Mouse (Mus musculus) monocyte, adult 2 months (primary cell): ENCODE results near the gene Ciapin1.

Experiments
- DNase-seq, 2 experiments: peaks; one replicate each; pipeline ENCODE4 v3.0.0; 2022; ENCODE audit warnings: low spot score in 2 of 2, low read depth in 1 of 2

Ciapin1 gene

GRCm38 (mm10) chr8:94781155-94781837 is 56.9 kb downstream of the Ciapin1 start:
- no peak for DNase-seq

DNA sequence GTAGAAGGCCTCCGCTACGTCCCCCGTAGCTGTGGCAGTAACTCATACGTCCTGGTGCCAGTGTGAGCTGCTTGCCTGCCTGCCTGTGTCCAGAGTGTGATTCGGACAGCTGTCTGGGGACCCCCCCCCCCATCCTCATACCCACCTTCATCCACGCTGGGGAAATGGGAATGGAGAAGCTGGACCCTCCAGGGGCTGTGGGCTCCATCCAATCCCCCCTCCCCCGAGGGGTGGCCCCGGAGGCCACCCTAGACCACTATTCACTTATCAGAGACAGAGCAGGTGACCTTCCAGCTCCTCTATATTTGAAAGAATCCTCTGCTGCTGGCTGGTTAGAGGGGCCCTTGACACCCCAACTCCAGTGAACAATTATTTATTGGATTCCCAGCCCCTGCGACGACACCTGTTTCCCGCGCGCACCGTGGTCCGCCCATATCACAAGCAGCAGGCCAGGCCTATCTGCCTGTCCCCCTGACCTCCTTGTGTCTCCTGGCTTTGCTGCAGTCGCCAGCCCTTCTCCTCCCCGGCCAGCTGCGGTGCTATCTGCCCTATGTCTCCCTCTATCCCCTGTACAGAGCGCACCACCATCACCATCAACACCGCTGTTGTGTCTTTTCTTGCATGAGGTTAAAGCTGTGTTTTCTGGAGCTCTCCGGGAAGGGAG is 57.5 kb downstream of the Ciapin1 start:
- DNase-seq: no peak

- DNase-seq: no peak
Observed at GRCm38 (mm10) chr8:94779534-94780294, 58.4 kb downstream of the Ciapin1 start.

- no peak for DNase-seq
Observed at GRCm38 (mm10) chr8:94778895-94779533, 59.1 kb downstream of the Ciapin1 start.

GRCm38 (mm10) chr8:94778473-94778872 is 59.7 kb downstream of the Ciapin1 start:
- DNase-seq: no peak

DNA sequence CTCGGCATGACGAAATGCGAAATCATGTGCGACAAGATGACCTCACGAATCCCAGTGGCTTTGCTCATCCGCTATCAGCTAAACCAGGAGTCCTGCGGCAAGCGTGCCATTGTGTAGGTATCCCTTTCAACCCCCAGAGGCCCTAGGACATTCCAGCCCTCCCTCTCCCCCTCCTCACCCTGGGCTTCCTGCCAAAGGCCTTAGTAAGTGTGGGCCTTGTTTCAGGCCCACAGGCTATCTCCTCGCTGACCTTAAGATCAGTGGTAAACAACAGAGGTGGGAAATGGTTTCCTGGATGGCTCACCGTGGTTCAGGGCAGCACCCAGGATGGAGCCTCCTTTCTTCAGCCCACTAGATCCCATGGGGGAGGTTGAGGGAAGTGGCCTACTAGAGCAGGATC is 60.1 kb downstream of the Ciapin1 start:
- no peak for DNase-seq

DNA sequence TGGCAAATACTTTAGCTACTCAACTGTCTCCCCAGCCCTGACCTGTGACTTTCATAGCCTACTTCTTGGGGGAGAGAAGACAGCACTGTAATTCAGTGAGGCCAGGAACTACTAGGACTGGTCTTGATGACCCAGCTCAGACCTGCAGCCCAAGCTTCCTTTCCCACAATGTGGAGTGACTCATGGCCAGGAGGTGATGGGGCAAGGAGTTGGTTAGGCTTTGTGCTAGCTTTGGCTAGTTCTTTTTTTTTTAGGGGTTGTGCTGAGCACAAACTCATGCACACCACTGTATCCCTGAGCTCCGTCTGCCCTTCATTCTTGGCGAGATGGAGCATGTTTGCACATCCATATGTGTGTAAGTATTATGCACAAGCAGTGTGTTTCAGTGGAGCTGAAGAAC is 61.8 kb downstream of the Ciapin1 start:
- no peak for DNase-seq

- no peak for DNase-seq
Observed at GRCm38 (mm10) chr8:94774601-94775000, 63.6 kb downstream of the Ciapin1 start.

DNA sequence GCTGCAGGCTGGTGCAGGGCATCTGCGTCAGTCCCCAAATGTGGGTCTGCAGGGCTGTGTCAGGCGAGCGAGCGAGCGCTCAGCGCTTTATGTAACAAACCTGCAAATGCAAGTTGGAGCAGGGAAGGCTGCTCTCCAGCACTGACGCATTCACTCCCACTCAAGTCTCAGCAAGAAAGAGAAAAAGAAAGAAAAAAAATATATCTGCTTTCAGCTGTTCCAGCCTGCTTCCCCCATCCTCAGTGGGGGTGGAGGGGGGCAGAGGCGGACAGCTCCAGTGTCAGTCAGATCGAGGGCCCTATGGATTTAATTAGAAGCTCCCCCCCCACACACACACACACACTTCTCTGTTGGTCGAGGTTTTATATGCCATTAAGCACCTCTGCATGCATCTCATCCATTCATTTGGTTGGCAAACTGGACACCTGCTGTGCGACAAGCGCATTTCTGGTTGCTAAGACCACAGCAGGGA is 64.4 kb downstream of the Ciapin1 start:
- DNase-seq: no peak

DNA sequence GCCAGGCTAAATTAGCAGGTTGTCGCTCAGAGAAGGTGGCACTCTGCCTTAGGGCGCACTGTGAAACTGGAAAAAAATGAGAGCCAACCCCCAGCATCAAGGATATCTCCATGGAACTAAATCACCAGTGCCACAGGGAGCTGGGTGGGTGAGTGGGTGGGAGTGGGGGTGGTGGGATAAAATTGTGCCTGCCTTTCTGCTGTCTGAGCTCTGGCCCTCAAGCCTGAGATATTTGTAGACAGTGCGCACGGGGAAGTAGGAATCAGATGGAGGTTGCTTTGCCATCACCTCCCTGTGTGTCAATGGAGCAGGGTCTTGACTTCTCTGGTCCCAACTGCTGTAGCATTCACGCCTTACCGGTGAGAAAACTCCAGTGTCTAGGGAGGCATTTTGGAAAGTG is 65.1 kb downstream of the Ciapin1 start:
- no peak for DNase-seq

- DNase-seq: no peak
Observed at GRCm38 (mm10) chr8:94771941-94772670, 66.1 kb downstream of the Ciapin1 start, which contains the start of gene Cx3cl1. Gene Cx3cl1 (plus strand): TSS chr8:94772009.

DNA sequence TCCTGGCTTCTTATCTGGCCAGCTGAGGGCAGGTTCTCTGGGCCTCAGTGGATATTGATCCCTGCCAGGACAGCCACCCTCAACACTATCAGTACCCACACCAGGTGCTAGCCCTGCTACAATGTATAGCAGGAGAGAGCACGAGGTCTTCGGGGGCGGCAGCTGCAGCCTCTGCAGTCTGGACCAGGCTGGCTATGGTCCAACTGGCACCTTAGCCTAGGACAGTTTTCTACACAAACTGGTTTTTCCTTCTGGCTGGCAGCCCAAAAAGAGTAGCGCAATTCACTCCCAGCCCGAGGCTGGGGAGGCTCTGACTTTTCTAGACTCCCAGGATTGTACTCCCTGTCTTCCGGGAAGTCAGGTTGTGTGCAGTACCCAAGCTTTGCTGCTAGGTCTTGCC is 67.2 kb downstream of the Ciapin1 start:
- no peak for DNase-seq
